Mouse (Mus musculus) CD4-positive, CD25-positive, alpha-beta regulatory T cell, adult 2 months (primary cell): ENCODE data around the gene Dph1.

ENCODE experiments used
- DNase-seq: peaks from one replicate; pipeline ENCODE4 v3.0.0-alpha.2; 2012; ENCODE audit warnings: low read depth, low spot score

The Dph1 gene

GRCm38 (mm10) chr11:75173799-75174165 is 17.3 kb downstream of the Dph1 start:
- DNase-seq, result no peak

GRCm38 (mm10) chr11:75173095-75173798 is 17.8 kb downstream of the Dph1 start:
- peak; percentile 96 for DNase-seq

GRCm38 (mm10) chr11:75172151-75173094 is 18.6 kb downstream of the Dph1 start:
- peak; percentile 75 for DNase-seq

- peak; percentile 49 for DNase-seq
Measured at GRCm38 (mm10) chr11:75171186-75171865, 19.7 kb downstream of the Dph1 start.

- DNase-seq, result peak; percentile 94
Measured at GRCm38 (mm10) chr11:75170136-75170751, 20.8 kb downstream of the Dph1 start.

- peak; percentile 37 for DNase-seq
Measured at GRCm38 (mm10) chr11:75169405-75170080, 21.5 kb downstream of the Dph1 start, which contains the start of gene Hic1. Gene Hic1, minus strand, starts transcription at chr11:75169519.

- DNase-seq, result peak; percentile 94
Measured at GRCm38 (mm10) chr11:75168590-75169361, 22.3 kb downstream of the Dph1 start.

GRCm38 (mm10) chr11:75167643-75168589 is 23.1 kb downstream of the Dph1 start:
- peak; percentile 74 for DNase-seq

- peak; percentile 75 for DNase-seq
Measured at GRCm38 (mm10) chr11:75166861-75167642, 24.0 kb downstream of the Dph1 start.

GRCm38 (mm10) chr11:75166193-75166842 is 24.7 kb downstream of the Dph1 start:
- no peak for DNase-seq

- DNase-seq, result peak; percentile 91
Measured at GRCm38 (mm10) chr11:75165441-75166192, 25.4 kb downstream of the Dph1 start.

GRCm38 (mm10) chr11:75164750-75165149 is 26.3 kb downstream of the Dph1 start:
- no peak for DNase-seq

- DNase-seq, result no peak
Measured at GRCm38 (mm10) chr11:75164051-75164450, 27.0 kb downstream of the Dph1 start.

- DNase-seq, result no peak
Measured at GRCm38 (mm10) chr11:75163379-75163778, 27.7 kb downstream of the Dph1 start.

- no peak for DNase-seq
Measured at GRCm38 (mm10) chr11:75162591-75163080, 28.4 kb downstream of the Dph1 start.

GRCm38 (mm10) chr11:75161417-75162008 is 29.5 kb downstream of the Dph1 start:
- no peak for DNase-seq
